Mouse (Mus musculus) ES-CJ7 (cell line): ENCODE results near the gene AI413582.

Source experiments
- DNase-seq: peaks from one replicate; pipeline ENCODE4 v3.0.0; 2011; ENCODE audit warnings: low read depth, low spot score

Gene AI413582

DNA sequence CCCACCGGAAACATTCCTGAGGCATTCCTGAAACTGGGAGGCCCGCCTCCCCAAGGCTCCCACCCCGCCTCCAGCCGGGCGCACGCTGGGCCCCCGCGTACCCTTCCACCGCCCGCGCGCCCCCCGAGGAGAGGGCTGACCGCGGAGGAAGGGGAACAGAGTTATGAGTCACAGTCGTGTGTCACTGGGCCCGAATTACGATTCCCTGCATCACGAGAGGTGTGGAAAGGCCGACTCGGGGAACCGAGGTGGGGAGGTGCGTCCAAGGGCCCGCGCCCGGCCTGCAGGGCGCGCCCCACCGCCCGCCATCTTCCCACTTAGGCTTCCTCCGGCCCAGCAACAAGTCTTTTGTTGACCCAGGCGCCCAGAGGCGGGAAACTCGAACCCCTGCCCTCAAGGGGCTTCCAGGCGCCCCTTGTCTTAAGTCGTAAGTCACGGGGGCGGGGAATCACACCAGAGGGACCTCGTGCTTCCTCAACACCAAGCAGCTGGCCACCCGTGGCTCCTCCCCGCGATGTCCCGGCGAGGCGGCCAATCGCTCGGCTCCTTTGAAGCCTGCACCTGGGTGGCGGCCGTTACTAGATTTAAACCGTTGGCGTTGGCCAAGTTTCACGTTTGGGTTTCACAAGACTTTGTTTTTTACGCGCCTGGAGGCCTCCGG lies 9.9 kb downstream of the AI413582 start:
- DNase-seq: peak; percentile 94

DNA sequence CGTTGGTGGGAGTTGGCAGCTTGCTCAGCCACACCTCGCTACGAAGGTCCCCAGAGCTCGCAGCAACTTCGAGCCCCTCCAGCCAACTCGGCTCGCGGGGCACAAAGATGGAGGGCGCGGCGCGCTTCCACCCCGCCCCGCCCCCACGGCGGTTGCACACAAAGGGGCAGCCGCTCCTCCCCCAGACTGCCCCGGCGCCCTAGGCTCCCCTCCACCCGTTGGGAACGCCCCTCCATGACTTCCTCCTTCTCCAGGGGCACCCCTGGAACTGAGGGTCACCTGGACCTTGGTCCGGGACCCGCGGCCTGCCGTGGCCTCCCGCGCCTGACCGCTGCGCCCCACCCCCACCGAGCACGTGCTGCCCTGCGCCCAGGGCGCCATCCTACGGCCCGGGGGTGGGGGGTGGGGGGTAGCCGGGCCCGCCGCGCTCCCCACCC lies 10.5 kb downstream of the AI413582 start:
- DNase-seq: peak; percentile 83

DNA sequence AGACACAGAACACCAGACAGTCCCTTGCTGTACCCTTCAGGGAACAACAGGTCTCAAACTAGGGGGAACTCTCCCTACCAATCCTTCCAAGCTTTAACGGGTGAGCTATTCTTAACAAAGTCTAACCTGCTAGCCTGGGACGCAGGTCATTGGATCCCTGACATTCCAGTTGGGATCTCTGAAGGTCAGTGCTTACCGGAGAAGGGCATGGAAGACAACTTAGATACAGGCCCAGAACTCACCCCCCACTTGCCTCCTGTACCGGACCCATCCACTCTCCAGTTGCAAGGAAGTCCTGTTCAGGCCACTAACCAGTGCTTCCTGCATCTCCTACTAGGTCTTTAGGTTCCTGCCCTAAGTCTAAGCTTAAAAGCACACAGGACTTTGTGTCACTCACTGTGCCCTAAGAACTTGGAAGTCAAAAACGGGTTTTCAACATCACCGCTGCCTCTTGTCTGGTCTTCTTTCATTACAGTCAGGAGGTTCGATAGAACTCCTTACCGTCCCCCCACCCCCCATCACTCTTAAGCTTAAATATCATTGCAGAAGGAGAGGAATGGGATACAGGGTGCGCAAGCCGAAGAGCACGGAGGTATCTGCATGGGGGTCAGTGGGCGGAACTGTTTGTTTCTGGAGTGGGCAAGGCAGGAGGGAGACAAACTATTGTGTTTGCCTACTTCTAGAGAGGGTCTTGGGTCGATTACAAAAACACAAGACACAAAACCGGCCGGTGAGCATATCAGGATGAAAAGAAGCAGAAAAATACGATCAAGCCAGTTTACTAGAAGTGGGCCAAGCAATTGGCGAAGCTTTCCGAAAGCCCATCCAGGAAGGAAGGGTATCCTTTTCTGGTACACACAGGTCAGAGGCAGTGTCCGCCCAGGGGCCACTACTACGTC lies 11.2 kb downstream of the AI413582 start:
- peak; percentile 81 for DNase-seq

DNA sequence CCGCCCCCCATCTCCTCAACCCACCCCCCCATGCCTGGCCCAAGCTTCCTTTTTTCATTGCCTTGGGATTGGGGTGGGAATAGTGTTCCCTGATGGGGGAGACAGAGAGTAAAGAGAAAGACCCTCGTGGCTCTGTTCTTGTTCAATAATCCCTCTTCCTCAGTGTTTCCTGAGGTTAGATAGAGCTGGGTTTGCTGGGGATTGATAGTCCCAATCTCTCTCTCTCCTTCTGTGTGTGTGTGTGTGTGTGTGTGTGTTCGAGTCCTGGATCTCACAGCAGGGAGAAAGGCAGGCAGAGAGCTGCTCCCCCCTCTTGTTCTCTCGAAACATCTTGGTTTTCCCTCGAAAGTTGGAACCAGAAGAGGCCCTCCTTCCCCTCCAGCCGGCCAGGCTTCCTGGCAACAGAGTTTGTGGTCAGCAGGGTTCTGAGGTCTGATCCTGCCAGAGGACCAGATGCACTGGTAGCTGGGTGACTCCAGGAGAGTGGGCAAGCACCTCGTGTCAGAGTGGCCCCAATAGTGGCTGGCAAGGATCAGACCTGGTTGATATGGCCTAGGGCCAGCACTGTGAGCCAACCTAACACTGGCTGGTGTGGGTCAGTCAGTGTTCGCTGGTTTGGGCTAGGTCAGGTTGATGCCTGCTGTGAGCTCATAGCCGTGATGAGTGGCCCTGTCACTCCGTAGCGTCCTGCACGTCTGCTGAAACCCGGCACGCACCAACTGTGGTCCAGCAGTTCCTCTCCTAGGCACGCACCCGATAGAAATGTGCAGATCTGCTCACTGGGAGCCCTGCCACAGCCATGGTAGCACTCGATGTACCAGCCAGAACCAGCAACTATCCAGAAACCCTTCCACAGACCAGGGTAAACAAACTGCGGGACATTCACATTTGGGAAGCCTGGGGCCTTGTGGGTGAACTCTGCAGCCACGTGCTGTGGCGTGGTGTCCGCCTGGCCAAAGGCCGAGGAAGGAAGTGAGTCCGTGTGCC lies 13.0 kb downstream of the AI413582 start:
- DNase-seq: no peak

DNA sequence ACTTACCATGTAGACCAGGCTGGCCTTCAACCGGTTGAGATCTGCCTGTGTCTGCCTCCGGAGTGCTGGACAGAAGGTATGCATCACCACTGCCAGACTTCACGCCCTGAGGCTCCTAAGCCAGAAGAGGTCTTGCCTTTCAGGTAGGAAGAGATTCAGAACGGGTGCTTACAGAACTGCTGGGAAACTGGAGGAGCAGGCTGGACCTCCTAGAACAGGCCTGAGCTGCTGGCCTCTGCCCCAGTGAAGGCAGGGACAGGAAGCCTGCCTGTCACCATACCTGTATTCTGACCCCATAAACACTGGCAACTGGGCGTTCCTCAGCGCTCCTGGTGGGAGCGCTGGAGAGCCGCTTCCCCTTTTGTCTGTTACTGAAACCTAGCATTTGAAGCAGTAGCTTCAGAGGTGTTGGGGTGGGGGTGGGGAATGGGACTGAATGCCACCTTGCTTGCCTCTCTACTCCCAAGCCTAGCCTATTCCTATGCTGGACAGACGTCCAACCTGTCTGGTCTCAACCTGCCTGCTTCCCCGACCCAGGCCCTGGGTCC lies 14.1 kb downstream of the AI413582 start:
- DNase-seq: peak; percentile 64

DNA sequence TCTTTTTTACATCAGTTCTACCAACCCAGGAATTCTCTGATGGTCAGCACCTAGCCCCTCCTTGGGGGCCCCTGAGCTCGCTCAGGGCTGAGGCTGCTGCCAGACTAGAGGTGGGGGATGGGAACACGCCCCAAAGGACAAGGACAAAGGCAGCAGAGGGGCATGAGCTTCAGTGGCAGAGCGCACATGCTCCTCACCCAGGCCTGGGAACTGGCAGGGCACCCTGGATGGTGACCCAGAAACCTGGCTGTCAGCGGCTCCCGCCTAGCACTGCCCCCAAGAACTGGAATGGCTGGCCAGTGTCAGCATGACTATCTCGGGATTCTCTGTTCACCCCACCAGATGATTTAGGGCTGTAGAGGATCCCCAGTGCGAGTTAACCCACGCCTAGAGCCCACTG lies 16.3 kb downstream of the AI413582 start:
- no peak for DNase-seq

DNA sequence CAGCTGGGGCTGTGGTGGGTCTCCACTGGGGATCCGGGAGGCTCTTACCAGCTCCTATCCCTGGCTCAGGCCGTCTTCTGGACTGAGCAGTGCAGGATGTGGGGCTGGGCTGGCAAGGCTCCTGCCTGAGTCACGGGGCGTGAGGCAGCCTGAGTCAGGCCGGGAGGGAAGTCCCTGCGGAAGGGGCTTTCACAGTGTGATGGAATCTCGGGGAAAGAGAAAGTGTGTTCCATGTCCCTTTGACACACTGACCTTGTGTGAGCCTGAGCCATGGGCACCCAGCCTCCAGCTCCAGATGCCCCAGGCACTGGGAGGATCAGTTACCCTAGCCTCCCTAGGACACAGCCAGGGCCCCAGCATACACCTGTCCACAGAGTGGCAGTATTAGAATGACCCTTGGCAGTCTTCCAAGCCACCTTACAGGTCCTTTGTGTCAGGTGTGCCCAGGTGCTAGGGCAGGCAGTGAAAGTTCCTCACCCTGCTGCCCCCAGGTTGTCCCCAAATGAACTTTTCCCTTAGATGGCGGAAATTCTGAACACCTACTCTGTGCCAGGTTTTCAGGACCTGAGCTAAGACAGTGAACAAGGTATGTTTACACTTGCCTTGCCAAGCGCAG lies 18.2 kb downstream of the AI413582 start:
- no peak for DNase-seq

DNA sequence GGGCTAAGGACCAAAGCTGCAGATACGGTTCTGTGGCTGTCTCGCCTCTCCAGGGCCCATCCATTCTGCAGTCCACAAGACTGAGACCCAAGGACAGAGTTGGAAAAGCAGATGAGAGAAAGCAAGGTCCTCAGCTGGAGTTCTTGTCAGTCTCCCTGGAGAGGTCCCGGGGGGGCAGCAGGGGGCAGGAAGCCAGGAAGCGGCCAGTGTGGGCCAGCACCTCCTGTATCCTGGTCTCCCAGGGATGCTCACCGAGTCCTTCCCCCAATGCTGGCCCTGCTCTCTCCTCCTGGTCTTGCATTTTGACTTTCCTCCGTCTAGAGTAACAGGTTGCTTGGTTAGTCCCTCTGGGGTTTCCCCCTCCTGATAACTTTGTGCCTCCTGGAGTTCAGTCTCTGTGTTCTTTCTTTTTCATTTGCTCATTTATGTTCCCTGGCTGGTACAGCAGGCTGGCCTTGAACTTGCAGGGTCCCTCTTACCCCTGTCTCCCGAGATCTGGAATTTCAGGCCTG lies 18.9 kb downstream of the AI413582 start:
- DNase-seq: no peak

DNA sequence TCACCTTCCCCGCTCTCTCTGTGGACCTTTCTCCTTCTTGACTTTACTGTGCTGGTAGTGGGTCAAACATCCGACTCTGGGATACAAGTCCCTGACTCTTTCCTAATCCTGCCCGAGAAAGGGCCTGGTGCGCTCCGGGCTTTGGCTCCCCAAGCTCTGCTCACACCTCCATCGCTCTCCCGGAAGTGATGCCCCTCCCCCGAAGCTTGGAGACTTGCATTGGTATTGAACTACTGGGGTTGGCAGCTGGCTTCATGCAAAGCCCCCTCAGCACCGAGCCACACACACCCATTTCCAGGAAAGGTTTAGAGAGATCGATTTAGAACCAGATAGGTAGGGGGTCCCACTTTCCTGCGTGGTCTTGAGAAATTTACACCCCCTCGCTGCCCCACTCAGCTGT lies 19.6 kb downstream of the AI413582 start:
- no peak for DNase-seq

DNA sequence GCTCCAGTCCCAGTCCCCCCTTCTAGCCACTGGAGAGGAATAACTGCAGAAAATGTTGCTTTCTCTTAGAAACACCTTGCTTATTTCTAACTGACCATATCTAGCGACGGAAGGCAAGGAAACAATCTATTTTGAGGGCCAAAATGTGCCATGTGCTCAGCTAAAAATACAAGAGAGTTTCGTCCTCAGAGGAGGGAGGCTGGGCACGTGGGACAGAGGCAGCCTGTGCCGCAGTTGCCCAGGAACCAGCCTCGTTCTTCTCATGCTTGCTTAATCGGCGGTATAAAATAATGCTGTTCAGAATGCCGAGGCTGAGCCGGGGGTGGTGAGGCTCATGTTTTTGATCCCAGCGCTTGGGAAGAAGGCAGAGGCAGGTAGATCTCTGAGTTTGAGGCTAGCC lies 21.0 kb downstream of the AI413582 start:
- DNase-seq: no peak

DNA sequence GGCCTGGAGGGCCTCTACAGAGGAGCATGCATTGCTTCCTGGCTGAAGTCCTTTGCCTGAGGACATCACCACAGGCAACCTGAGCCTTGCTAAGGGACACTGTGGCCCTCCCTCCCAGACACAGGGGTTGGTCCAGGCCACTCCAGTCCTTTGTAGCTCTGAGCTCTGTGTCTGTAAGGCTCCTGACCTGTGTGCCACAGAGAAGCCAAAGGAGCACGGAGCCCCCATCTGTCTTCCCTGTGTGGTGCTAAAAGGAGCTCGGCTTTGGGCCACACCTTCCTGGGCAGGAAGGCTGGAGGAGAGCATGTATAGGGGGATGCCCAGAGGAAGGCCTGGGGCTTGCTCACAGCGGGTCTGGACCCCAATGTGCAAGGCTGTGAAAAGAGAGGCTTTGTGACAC lies 23.6 kb downstream of the AI413582 start:
- DNase-seq: no peak

DNA sequence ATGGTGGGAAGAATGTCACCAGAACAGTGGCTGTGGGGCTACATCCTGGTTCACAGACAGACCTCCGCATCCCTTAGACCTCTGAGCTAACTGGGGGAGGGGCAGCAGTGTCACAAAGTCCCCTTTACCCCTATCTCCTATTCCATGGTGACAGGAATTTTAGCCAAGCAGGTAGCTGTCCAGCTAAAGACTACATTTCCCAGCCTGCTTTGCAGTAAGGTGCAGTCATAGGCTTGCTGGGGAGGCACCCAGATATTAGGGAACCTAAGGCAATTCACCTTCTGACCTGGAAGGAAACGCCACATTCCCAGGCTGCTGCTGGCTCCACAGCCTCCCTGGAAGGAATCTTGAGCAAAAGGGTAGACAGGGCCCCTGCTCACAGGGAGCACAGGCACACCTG lies 24.3 kb downstream of the AI413582 start:
- DNase-seq: no peak

DNA sequence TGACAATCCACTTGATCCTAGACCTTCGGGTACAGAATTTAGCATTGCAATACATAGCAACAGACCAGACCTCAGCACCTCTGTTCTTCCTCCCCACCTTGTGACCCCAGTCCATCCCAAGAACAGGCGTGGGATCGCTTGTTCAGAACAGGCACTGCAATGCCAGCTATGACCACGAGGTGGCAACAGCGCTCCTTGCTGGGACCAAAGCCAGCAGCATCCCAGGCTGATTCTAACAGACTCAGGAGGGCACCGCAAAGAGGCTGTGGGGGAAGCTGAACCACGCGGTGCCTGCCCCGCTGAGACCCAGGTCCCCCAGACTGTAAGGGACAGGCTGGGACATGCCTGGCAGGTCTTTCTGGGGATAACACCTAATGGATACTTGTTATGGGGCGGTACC lies 30.8 kb downstream of the AI413582 start:
- DNase-seq: peak; percentile 93

DNA sequence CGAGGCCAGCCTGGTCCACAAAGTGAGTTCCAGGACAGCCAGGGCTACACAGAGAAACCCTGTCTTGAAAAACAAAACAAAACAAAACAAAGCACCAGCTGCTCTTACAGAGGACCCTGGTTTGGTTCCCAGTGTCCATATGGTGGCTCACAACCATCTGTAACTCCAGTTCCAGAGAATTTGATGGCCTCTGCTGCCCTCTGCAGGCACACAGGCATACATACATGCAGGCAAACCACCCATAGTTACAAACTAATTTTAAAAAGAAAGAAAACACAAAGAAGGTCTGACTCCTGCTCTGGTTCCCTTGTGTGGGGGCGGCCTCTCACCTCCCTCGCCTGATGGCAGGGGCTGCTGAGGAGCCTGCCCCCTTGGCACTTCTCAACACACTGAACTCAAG lies 32.2 kb downstream of the AI413582 start:
- DNase-seq: no peak

DNA sequence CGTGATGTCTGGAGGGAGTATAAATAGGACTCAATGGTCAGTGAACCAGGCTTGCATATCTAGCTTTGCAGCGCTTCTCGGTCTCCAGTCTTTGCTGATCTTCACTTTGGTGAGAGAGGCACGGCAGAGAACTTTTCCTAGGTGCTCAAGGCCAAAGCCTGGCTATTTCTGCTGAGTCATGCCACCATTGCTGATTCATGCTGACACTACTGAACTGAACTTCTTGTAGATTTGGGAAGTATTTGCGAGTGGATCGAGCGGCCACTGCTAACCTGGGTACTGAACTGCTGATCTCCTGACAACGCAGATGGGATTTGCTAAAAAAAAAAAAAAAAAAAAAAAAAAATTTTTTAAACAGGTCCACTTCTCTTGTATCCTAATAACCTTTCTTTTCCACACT lies 33.5 kb downstream of the AI413582 start:
- DNase-seq: no peak

DNA sequence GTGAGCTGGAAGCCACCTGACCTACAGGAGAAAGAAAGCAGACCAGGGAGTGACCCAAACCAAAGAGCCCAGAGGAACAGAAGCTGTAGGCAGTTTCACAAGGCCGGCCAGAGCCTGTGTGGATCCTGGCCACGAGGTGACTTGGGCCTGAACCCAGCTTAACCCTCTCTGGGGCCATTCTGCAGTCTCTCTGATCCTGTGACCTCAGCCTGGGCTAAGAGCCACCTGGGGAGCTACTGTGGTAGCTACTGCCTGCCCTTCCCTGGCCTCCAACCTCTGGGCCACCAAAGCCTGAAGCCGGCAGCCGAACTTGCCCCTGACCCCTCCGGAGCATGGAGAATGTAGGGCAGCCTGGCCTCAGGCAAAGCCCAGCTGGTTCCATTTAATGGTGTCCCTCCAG lies 36.8 kb downstream of the AI413582 start:
- DNase-seq: no peak

DNA sequence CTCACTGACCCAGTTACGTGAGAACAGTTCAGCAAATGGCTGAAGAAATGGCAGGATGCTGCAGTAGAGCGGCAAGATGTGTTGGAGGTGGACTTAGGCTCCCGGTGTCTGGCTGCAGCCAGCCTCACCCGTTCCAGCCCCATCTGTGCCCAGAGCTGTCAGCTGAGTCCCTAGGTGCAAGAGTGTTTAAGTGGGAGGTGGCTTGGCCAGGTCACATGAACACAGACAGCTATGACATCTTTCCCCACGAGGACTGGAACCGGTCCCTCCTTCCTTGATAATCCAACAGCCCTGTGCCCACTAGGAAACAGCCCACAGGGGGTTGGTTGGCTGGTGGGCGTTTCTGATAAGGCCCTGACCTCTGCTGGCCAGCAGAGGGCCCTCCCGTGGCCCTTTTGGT lies 37.5 kb downstream of the AI413582 start:
- no peak for DNase-seq

DNA sequence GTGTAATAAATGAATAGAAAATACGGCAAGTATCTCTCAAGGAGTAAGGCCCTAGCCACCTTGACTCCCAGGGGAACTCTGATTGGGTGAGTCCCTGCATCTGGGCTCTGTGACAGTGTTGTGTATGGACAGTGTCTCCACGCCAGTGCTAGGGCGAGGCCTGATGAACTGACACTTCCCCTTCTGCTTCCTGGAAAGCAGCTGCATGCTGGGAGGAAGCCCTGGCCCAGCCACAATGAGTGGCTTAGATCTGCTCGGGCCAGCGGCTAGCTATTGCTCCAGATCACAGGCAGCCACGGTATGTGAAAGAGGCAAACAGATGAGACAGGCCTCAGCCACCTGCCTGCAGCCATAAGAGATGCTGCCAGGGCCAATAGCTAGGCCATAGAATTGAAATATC lies 38.4 kb downstream of the AI413582 start:
- DNase-seq: no peak

DNA sequence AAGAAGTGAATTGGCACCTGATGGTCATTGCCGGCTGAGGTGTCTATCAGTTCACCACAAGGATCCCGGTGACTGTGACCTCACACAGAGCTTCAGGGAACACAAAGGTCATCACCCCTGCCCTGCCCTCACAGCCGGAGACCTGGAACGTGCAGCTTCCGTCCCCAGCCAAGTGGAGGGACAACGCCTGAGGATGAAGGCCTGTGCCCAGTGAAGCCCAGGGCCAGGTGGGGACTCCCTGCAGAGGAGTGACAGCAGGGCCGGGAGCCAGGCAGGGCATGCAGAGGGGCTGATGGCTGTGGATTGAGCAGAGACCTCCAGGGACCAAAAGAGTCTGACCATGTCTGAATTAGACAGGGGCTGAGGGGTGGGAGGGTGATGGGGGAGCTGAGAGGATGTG lies 42.4 kb downstream of the AI413582 start:
- no peak for DNase-seq

DNA sequence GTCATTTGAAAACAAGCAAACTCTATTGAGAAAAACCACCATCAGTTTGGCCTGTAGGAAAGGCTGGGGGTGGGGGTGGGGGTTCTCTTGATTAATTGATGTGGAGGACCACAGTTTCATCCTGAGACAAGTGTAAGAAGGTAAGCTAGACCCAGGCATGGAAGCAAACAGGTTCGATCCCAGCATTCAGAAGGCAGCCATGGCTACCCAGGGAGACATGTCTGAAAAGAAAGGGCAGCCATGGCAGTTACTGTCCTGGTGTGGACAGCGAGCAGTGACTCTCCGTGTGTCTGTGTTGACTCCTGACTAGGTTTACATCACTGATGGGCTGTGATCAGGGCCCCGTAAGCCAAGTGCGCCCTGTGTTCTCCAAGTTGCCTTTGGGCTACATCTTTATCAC lies 44.3 kb downstream of the AI413582 start, which contains the start of gene Grm4:
Grm4 (minus strand) TSS at position 101 of the 400 bp plus-strand sequence.
- no peak for DNase-seq

DNA sequence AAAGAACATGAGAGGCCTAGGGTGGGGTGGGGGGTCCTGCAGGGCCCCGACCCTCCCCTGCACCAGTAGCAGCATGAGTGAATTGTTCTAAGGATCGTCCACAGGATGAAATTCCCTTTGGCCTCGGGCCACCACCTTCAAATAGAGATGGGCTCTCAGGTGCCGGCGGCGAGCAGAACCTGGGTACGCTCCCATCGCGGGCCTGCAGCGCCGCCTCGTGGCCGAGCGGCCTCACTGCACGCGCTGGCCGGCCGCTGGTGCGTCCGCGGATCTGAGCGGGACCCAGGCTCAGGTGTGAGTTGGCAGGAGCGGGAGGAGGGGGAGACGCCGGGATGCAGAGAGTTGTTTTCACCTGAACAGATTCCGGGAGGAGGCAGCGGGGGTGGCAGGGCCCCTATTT lies 45.0 kb downstream of the AI413582 start:
- peak; percentile 55 for DNase-seq
